Mouse (Mus musculus) liver, postnatal 0 days (tissue): ENCODE measurements around the gene Gm9573.

Experiments
- CTCF ChIP-seq: sonication (generic); IDR thresholded peaks from 2 replicates; pipeline ENCODE4 v1.5.1; 2016; ENCODE audit warnings: antibody characterized with exemption, low read depth
- EP300 ChIP-seq: IDR thresholded peaks from 2 replicates; pipeline ENCODE4 v1.6.1; 2016; ENCODE audit warnings: antibody characterized with exemption, low read depth, mild to moderate bottlenecking

- TF ChIP-seq CTCF: no peak
- no peak for TF ChIP-seq EP300
These were observed 25.2 kb downstream of the Gm9573 start, which contains the start of gene Sfta2 for GRCm38 (mm10) chr17:35601249-35601648.
